Mouse (Mus musculus) C2C12 (cell line): ENCODE measurements around the gene Chpf.

Source experiments
- CEBPB ChIP-seq: IDR thresholded peaks from one replicate; pipeline ENCODE4 v1.6.1; 2011; ENCODE audit warnings: low read depth, mild to moderate bottlenecking, control low read depth, moderate library complexity
- CTCF ChIP-seq: IDR thresholded peaks from one replicate; pipeline ENCODE4 v1.5.1; 2011; ENCODE audit not compliant: control insufficient read depth, insufficient read depth, insufficient read length
- MAX ChIP-seq: IDR thresholded peaks from one replicate; pipeline ENCODE4 v1.6.1; 2011; ENCODE audit warnings: mild to moderate bottlenecking, control low read depth
- USF1 ChIP-seq: IDR thresholded peaks from one replicate; pipeline ENCODE4 v1.6.1; 2011; ENCODE audit warnings: low read depth, mild to moderate bottlenecking, control low read depth, moderate library complexity

GRCm38 (mm10) chr1:75445751-75446611, 33.1 kb downstream of the Chpf start:
- TF ChIP-seq MAX (no peak), USF1 (no peak), CEBPB (no peak), CTCF (peak; percentile 96)
